Mouse (Mus musculus) midbrain, embryonic 16.5 days (tissue): ENCODE measurements around the gene Il4i1. TPM values are rescaled to one million over a fixed set of nuclear protein-coding genes. Genes with fewer than 3 reads are reported as not detected.
A peak's percentile ranks its signal among the peaks of the same experiment; 100 is the strongest.

ENCODE experiments used
- ATAC-seq: fragments of 200-750 bp; cut with Nextera tagmentation; 2 replicates; pipeline ENCODE4 v1.8.0; 2017; ENCODE audit warnings: moderate TSS enrichment
- H3K27ac ChIP-seq: fragments of 300-500 bp; sonication (generic); 2 replicates; pipeline ENCODE4 v1.5.1; 2014; ENCODE audit warnings: mild to moderate bottlenecking, low read length, mixed read lengths
- H3K27me3 ChIP-seq: fragments of 300-500 bp; sonication (generic); 2 replicates; pipeline ENCODE4 v1.6.1; 2014; ENCODE audit warnings: low read depth, low read length, mixed read lengths; ENCODE audit not compliant: control insufficient read depth, insufficient read depth
- H3K36me3 ChIP-seq: fragments of 300-500 bp; sonication (generic); 2 replicates; pipeline ENCODE4 v1.6.1; 2014; ENCODE audit warnings: mild to moderate bottlenecking, low read length, moderate library complexity, mixed read lengths; ENCODE audit not compliant: control insufficient read depth, insufficient read depth
- H3K4me1 ChIP-seq: fragments of 300-500 bp; sonication (generic); 2 replicates; pipeline ENCODE4 v1.6.1; 2014; ENCODE audit warnings: mild to moderate bottlenecking, low read length, mixed read lengths; ENCODE audit not compliant: control insufficient read depth, insufficient read depth
- H3K4me2 ChIP-seq: fragments of 300-500 bp; sonication (generic); 2 replicates; pipeline ENCODE4 v1.6.1; 2014; ENCODE audit warnings: mild to moderate bottlenecking, low read length, mixed read lengths
- H3K4me3 ChIP-seq: fragments of 300-500 bp; sonication (generic); 2 replicates; pipeline ENCODE4 v1.5.1; 2014; ENCODE audit warnings: low read depth, mild to moderate bottlenecking, low read length, moderate library complexity, mixed read lengths
- H3K9ac ChIP-seq: fragments of 300-500 bp; sonication (generic); 2 replicates; pipeline ENCODE4 v1.6.1; 2014; ENCODE audit warnings: low read depth, low read length, mixed read lengths
- H3K9me3 ChIP-seq: fragments of 300-500 bp; sonication (generic); replicated peaks from 2 replicates; pipeline ENCODE4 v1.6.1; 2014; ENCODE audit warnings: mild to moderate bottlenecking, low read length, mixed read lengths; ENCODE audit not compliant: control insufficient read depth, poor library complexity, severe bottlenecking
- WGBS: fragments of 180-500 bp; shearing (Covaris S2); extraction: QIAGEN DNeasy Blood & Tissue Kit; methylation state at CpG from one replicate; pipeline ENCODE4 v1.1.7; 2014; 5-methylcytosine and 5-hydroxymethylcytosine counted together
- polyA plus RNA-seq: library from polyadenylated mRNA; unstranded; fragments of >200 nt; fragmentation: Nextera tagmentation; extraction: Ambion mirVana; gene quantifications from 2 replicates; pipeline ENCODE4 v1.2.1, GENCODE M21; 2015

Il4i1 gene
- 0.57 and 1.0 TPM in 2 replicates for polyA plus RNA-seq

GRCm38 (mm10) chr7:44815721-44816469 lies at the start of gene Il4i1, which contains the start of gene Nup62:
Il4i1 (plus strand) TSS chr7:44816387.
Nup62 (plus strand) TSS chr7:44816088.
- WGBS = under 1% methylated on average over 54 of the region's 62 CpGs
- peak within 1 kb of the TSS; percentile 92 for H3K9ac ChIP-seq
- H3K27me3 ChIP-seq = no peaks in the 10 kb centered on the region
- H3K36me3 ChIP-seq = no peaks in the 10 kb centered on the region
- H3K4me2 ChIP-seq = peak within 1 kb of the TSS; percentile 68
- ATAC-seq = peak; percentile 94
- H3K4me1 ChIP-seq = peaks cover 40% of the 10 kb centered on the region
- no peaks in the 10 kb centered on the region for H3K9me3 ChIP-seq
- H3K27ac ChIP-seq = peak within 1 kb of the TSS; percentile 90
- peak within 1 kb of the TSS; percentile 89 for H3K4me3 ChIP-seq

- Histone ChIP-seq H3K9ac (no peak overlapping the region), H3K27me3 (no peaks in the 10 kb centered on the region), H3K36me3 (peaks cover 8% of the 10 kb centered on the region), H3K9me3 (no peaks in the 10 kb centered on the region), H3K4me1 (no peaks in the 10 kb centered on the region), H3K4me3 (no peak overlapping the region), H3K4me2 (no peak overlapping the region), H3K27ac (no peak overlapping the region)
- no peak for ATAC-seq
- WGBS = 87% methylated on average over 5 of the region's 5 CpGs
Observed at GRCm38 (mm10) chr7:44768129-44768528, 48.1 kb upstream of the Il4i1 start.

GRCm38 (mm10) chr7:44770046-44770578 lies 46.1 kb upstream of the Il4i1 start:
- Histone ChIP-seq H3K4me2 (no peak overlapping the region), H3K27ac (no peak overlapping the region), H3K9me3 (no peaks in the 10 kb centered on the region), H3K4me3 (no peak overlapping the region), H3K36me3 (peaks cover 10% of the 10 kb centered on the region), H3K4me1 (no peaks in the 10 kb centered on the region), H3K27me3 (no peaks in the 10 kb centered on the region), H3K9ac (no peak overlapping the region)
- WGBS = 17% methylated on average over 6 of the region's 6 CpGs
- ATAC-seq = no peak

GRCm38 (mm10) chr7:44772591-44773204 lies 43.5 kb upstream of the Il4i1 start:
- Histone ChIP-seq H3K4me1 (no peaks in the 10 kb centered on the region), H3K4me2 (no peak overlapping the region), H3K27me3 (no peaks in the 10 kb centered on the region), H3K27ac (no peak overlapping the region), H3K36me3 (peaks cover 16% of the 10 kb centered on the region), H3K9me3 (no peaks in the 10 kb centered on the region), H3K9ac (no peak overlapping the region), H3K4me3 (no peak overlapping the region)
- 94% methylated on average over 8 of the region's 8 CpGs for WGBS
- ATAC-seq = no peak

GRCm38 (mm10) chr7:44776849-44777498 lies 39.2 kb upstream of the Il4i1 start:
- Histone ChIP-seq H3K4me3 (no peak overlapping the region), H3K4me1 (no peaks in the 10 kb centered on the region), H3K36me3 (peaks cover 11% of the 10 kb centered on the region), H3K9ac (no peak overlapping the region), H3K9me3 (no peaks in the 10 kb centered on the region), H3K27me3 (no peaks in the 10 kb centered on the region), H3K27ac (no peak overlapping the region), H3K4me2 (no peak overlapping the region)
- ATAC-seq = no peak
- 90% methylated on average over 9 of the region's 9 CpGs for WGBS

GRCm38 (mm10) chr7:44780101-44780500 lies 36.1 kb upstream of the Il4i1 start:
- no peaks in the 10 kb centered on the region for H3K4me1 ChIP-seq
- ATAC-seq = no peak
- H3K9ac ChIP-seq = no peak overlapping the region
- no peaks in the 10 kb centered on the region for H3K27me3 ChIP-seq
- no peak overlapping the region for H3K4me3 ChIP-seq
- H3K9me3 ChIP-seq = no peaks in the 10 kb centered on the region
- WGBS = 85% methylated on average over 8 of the region's 8 CpGs
- H3K36me3 ChIP-seq = peaks cover 8% of the 10 kb centered on the region
- H3K27ac ChIP-seq = no peak overlapping the region
- H3K4me2 ChIP-seq = no peak overlapping the region

GRCm38 (mm10) chr7:44789531-44789930 lies 26.7 kb upstream of the Il4i1 start:
- WGBS = 75% methylated on average over 3 of the region's 3 CpGs
- ATAC-seq = no peak

GRCm38 (mm10) chr7:44790066-44790465 lies 26.1 kb upstream of the Il4i1 start:
- 62% methylated on average over 4 of the region's 4 CpGs for WGBS

More at GRCm38 (mm10) chr7:44789531-44789930, 26.7 kb upstream of the Il4i1 start:
- Histone ChIP-seq H3K9ac (no peak overlapping the region), H3K27me3 (no peaks in the 10 kb centered on the region), H3K4me3 (no peak overlapping the region), H3K36me3 (no peaks in the 10 kb centered on the region), H3K4me2 (no peak overlapping the region), H3K27ac (no peak overlapping the region), H3K4me1 (no peaks in the 10 kb centered on the region), H3K9me3 (no peaks in the 10 kb centered on the region)

More at GRCm38 (mm10) chr7:44790066-44790465, 26.1 kb upstream of the Il4i1 start:
- ATAC-seq = no peak
- Histone ChIP-seq H3K9ac (no peak overlapping the region), H3K4me1 (no peaks in the 10 kb centered on the region), H3K4me3 (no peak overlapping the region), H3K27ac (no peak overlapping the region), H3K9me3 (no peaks in the 10 kb centered on the region), H3K4me2 (no peak overlapping the region), H3K36me3 (no peaks in the 10 kb centered on the region), H3K27me3 (no peaks in the 10 kb centered on the region)
